In genomic region chr16:91644901-91645300, GRCm38 (mm10) we compare ENCODE assay signal across 24 mouse cellular contexts. TPM values are rescaled to one million over a fixed set of nuclear protein-coding genes. Genes with fewer than 3 reads are reported as not detected.
DNase-seq lines count a peak whose midpoint lies in the region; ATAC-seq and TF ChIP-seq lines count a peak whose summit lies in the region.
"Had no signal": no experiment of that assay in that cellular context is flagged by ENCODE, and none has a peak within 500 bp of the region (broad histone marks: within the 10 kb centered on the region; RNA-seq: fewer than 3 reads in every experiment).

No protein-coding gene starts in this region.

- no peak for TF ChIP-seq EP300 in ES-Bruce4 (IDR thresholded peaks at IDR 0.05; ENCODE audit: insufficient read depth, low read depth, low read length)

- peaks cover 11% of the 10 kb centered on the region for H3K4me1 ChIP-seq in kidney, embryonic 15.5 days
- no peaks in the 10 kb centered on the region for H3K4me1 ChIP-seq in ES-Bruce4 (ENCODE audit: control insufficient read depth, insufficient read depth, low read length)
- peaks cover 14% of the 10 kb centered on the region for H3K4me1 ChIP-seq in neural tube, embryonic 15.5 days

- no peak for ATAC-seq in kidney, embryonic 15.5 days (replicated peaks; ENCODE audit: low FRiP score)
- no peak for ATAC-seq in neural tube, embryonic 15.5 days (ENCODE audit: low FRiP score)
- ATAC-seq: forebrain, embryonic 15.5 days; intestine, postnatal 0 days; midbrain, embryonic 13.5 days had no signal

- TF ChIP-seq CTCF in ES-Bruce4 (IDR thresholded peaks at IDR 0.05; ENCODE audit: low read depth, low read length), result no peak

- H3K36me3 ChIP-seq in kidney, embryonic 15.5 days, result peaks cover 35% of the 10 kb centered on the region
- H3K36me3 ChIP-seq in ES-Bruce4 (ENCODE audit: control insufficient read depth, insufficient read depth, low read length, poor library complexity, severe bottlenecking), result peaks cover 39% of the 10 kb centered on the region
- peaks cover 27% of the 10 kb centered on the region for H3K36me3 ChIP-seq in neural tube, embryonic 15.5 days

- 0 out of 2 replicates have a peak overlapping the region, but pooled peaks have one; percentile 17 for H3K4me2 ChIP-seq in kidney, embryonic 15.5 days
- H3K4me2 ChIP-seq in neural tube, embryonic 15.5 days, result no peak overlapping the region
- H3K4me2 ChIP-seq: embryonic facial prominence, embryonic 12.5 days; forebrain, embryonic 15.5 days; hindbrain, embryonic 15.5 days; limb, embryonic 13.5 days; midbrain, embryonic 13.5 days; neural tube, embryonic 13.5 days had no signal

- WGBS in kidney, embryonic 15.5 days, result 74% methylated on average over 2 of the region's 2 CpGs
- WGBS in neural tube, embryonic 15.5 days, result 85% methylated on average over 2 of the region's 2 CpGs

- no peaks in the 10 kb centered on the region for H3K27me3 ChIP-seq in kidney, embryonic 15.5 days
- H3K27me3 ChIP-seq in ES-Bruce4 (ENCODE audit: control insufficient read depth, insufficient read depth, low read length, poor library complexity, severe bottlenecking), result no peaks in the 10 kb centered on the region
- no peaks in the 10 kb centered on the region for H3K27me3 ChIP-seq in neural tube, embryonic 15.5 days (replicated peaks)
- H3K27me3 ChIP-seq: embryonic facial prominence, embryonic 12.5 days; forebrain, embryonic 15.5 days; heart, embryonic 13.5 days; hindbrain, embryonic 15.5 days; limb, embryonic 13.5 days; midbrain, embryonic 13.5 days; neural tube, embryonic 13.5 days had no signal

- H3K27ac ChIP-seq in kidney, embryonic 15.5 days, result 0 out of 2 replicates have a peak overlapping the region, but pooled peaks have one; percentile 15
- no peak overlapping the region for H3K27ac ChIP-seq in ES-Bruce4 (ENCODE audit: insufficient read depth, low read length)
- H3K27ac ChIP-seq in neural tube, embryonic 15.5 days (replicated peaks), result no peak overlapping the region
- H3K27ac ChIP-seq: embryonic facial prominence, embryonic 12.5 days; forebrain, embryonic 15.5 days; heart, embryonic 13.5 days; hindbrain, embryonic 15.5 days; limb, embryonic 13.5 days; macrophage; midbrain, embryonic 13.5 days; neural tube, embryonic 13.5 days had no signal

- TF ChIP-seq POLR2A in ES-Bruce4 (IDR thresholded peaks at IDR 0.05; ENCODE audit: insufficient read depth, low read length), result no peak

- no peak overlapping the region for H3K9ac ChIP-seq in kidney, embryonic 15.5 days
- peak overlapping the region; percentile 55; the same call in 1 of the 2 replicates for H3K9ac ChIP-seq in ES-Bruce4 (ENCODE audit: low read depth, poor library complexity, severe bottlenecking)
- no peak overlapping the region for H3K9ac ChIP-seq in neural tube, embryonic 15.5 days (replicated peaks)
- H3K9ac ChIP-seq: embryonic facial prominence, embryonic 12.5 days; forebrain, embryonic 15.5 days; heart, embryonic 13.5 days; hindbrain, embryonic 15.5 days; limb, embryonic 13.5 days; lung, embryonic 14.5 days; midbrain, embryonic 13.5 days; neural tube, embryonic 13.5 days had no signal

- H3K9me3 ChIP-seq in kidney, embryonic 15.5 days (replicated peaks), result no peaks in the 10 kb centered on the region
- H3K9me3 ChIP-seq in ES-Bruce4 (replicated peaks; ENCODE audit: control insufficient read depth, insufficient read depth, low read length, poor library complexity, severe bottlenecking), result no peaks in the 10 kb centered on the region
- no peaks in the 10 kb centered on the region for H3K9me3 ChIP-seq in neural tube, embryonic 15.5 days (replicated peaks)
- H3K9me3 ChIP-seq: embryonic facial prominence, embryonic 12.5 days; forebrain, embryonic 15.5 days; heart, embryonic 13.5 days; hindbrain, embryonic 15.5 days; limb, embryonic 13.5 days; midbrain, embryonic 13.5 days; neural tube, embryonic 13.5 days had no signal

- DNase-seq in kidney, postnatal 4 days, result no peak
- DNase-seq in 416B (ENCODE audit: low read depth), result peak; percentile 46
- peak; percentile 43 for DNase-seq in induced T-regulatory cell, adult 2 months (ENCODE audit: low read depth)
- DNase-seq in thymus, adult 18-20 months, result no peak
- DNase-seq: adrenal gland, postnatal 10 days; cerebellum, adult 11 months; cerebellum, postnatal 10 days; heart, postnatal 36 days; lung, embryonic 14.5 days; right cerebral cortex, postnatal 14 days; spleen, adult 18-20 months; thymus, adult 2 months had no signal

- H3K4me3 ChIP-seq in kidney, embryonic 15.5 days (replicated peaks), result no peak overlapping the region
- peak overlapping the region; percentile 42 for H3K4me3 ChIP-seq in ES-Bruce4 (ENCODE audit: low read depth, low read length)
- H3K4me3 ChIP-seq in neural tube, embryonic 15.5 days (replicated peaks), result no peak overlapping the region
- H3K4me3 ChIP-seq: embryonic facial prominence, embryonic 12.5 days; forebrain, embryonic 15.5 days; hindbrain, embryonic 15.5 days; limb, embryonic 13.5 days; midbrain, embryonic 13.5 days; neural tube, embryonic 13.5 days had no signal

RNA-seq across cellular contexts. Expression of gene Gart, which starts 1.9 kb away (rescaled TPM):
- 128 and 132 TPM in 2 replicates for polyA plus RNA-seq in kidney, embryonic 15.5 days (2015; fragmentation: Nextera tagmentation; extraction: Ambion mirVana)
- 283 and 292 TPM in 2 replicates for polyA plus RNA-seq in ES-Bruce4 (2011; ENCODE audit: insufficient read depth, insufficient read length, low read depth, missing spikeins)
- polyA plus RNA-seq in neural tube, embryonic 15.5 days (2015; fragmentation: Nextera tagmentation; extraction: Ambion mirVana), result 56.6 and 80.4 TPM in 2 replicates

RNA-seq across cellular contexts. Expression of gene Son, which starts 2.4 kb away (rescaled TPM):
- polyA plus RNA-seq in kidney, embryonic 15.5 days (2015; fragmentation: Nextera tagmentation; extraction: Ambion mirVana), result 117 and 118 TPM in 2 replicates
- polyA plus RNA-seq in ES-Bruce4 (2011; ENCODE audit: insufficient read depth, insufficient read length, low read depth, missing spikeins), result 174 and 192 TPM in 2 replicates
- polyA plus RNA-seq in neural tube, embryonic 15.5 days (2015; fragmentation: Nextera tagmentation; extraction: Ambion mirVana), result 103 and 106 TPM in 2 replicates

RNA-seq across cellular contexts. Expression of gene Dnajc28, which starts 26.1 kb away (rescaled TPM):
- 3.0 and 3.8 TPM in 2 replicates for polyA plus RNA-seq in kidney, embryonic 15.5 days (2015; fragmentation: Nextera tagmentation; extraction: Ambion mirVana)
- 2.5 and 4.9 TPM in 2 replicates for polyA plus RNA-seq in ES-Bruce4 (2011; ENCODE audit: insufficient read depth, insufficient read length, low read depth, missing spikeins)
- 5.1 and 5.9 TPM in 2 replicates for polyA plus RNA-seq in neural tube, embryonic 15.5 days (2015; fragmentation: Nextera tagmentation; extraction: Ambion mirVana)

RNA-seq across cellular contexts. Expression of gene Donson, which starts 43.7 kb away (rescaled TPM):
- 21.0 and 21.8 TPM in 2 replicates for polyA plus RNA-seq in kidney, embryonic 15.5 days (2015; fragmentation: Nextera tagmentation; extraction: Ambion mirVana)
- polyA plus RNA-seq in ES-Bruce4 (2011; ENCODE audit: insufficient read depth, insufficient read length, low read depth, missing spikeins), result 44.3 and 46.4 TPM in 2 replicates
- polyA plus RNA-seq in neural tube, embryonic 15.5 days (2015; fragmentation: Nextera tagmentation; extraction: Ambion mirVana), result 19.4 and 21.7 TPM in 2 replicates

RNA-seq across cellular contexts. Expression of gene Tmem50b, which starts 47.3 kb away (rescaled TPM):
- polyA plus RNA-seq in kidney, embryonic 15.5 days (2015; fragmentation: Nextera tagmentation; extraction: Ambion mirVana), result 35.6 and 35.8 TPM in 2 replicates
- polyA plus RNA-seq in ES-Bruce4 (2011; ENCODE audit: insufficient read depth, insufficient read length, low read depth, missing spikeins), result 27.2 and 30.9 TPM in 2 replicates
- polyA plus RNA-seq in neural tube, embryonic 15.5 days (2015; fragmentation: Nextera tagmentation; extraction: Ambion mirVana), result 102 and 112 TPM in 2 replicates

Comparison
In these comparisons a context has a peak if more than half of its experiments do, and no peak if none do; other contexts are left out.
1. DNase-seq: peak in 416B (single experiment) and induced T-regulatory cell, adult 2 months (single experiment); none in kidney, postnatal 4 days (0 of 2) and thymus, adult 18-20 months (0 of 2).